Mouse (Mus musculus) MEL (cell line): Measurements from ENCODE around the gene Notch2. TPM values are rescaled to one million over a fixed set of nuclear protein-coding genes. Genes with fewer than 3 reads are reported as not detected.

Source experiments
- DNase-seq: peaks from one replicate; pipeline ENCODE4 v3.0.0; 2011; ENCODE audit warnings: low read depth, low spot score
- H3K27ac ChIP-seq: 2 replicates; pipeline ENCODE4 v1.5.1; 2012; ENCODE audit warnings: low read depth, mild to moderate bottlenecking, control low read depth, low read length, moderate library complexity; ENCODE audit not compliant: control insufficient read depth
- H3K27me3 ChIP-seq, 2 experiments: fragments of 150-350 bp in 1 of 2; sonication (generic) in 1 of 2; 2 replicates each; pipeline ENCODE4 v1.6.1; 2012; ENCODE audit warnings: low read length in 2 of 2, mild to moderate bottlenecking in 2 of 2, improper control_type of control experiment in 1 of 2, moderate library complexity in 1 of 2; ENCODE audit not compliant: insufficient read depth in 2 of 2, control insufficient read depth in 1 of 2
- H3K36me3 ChIP-seq, 2 experiments: 2 replicates each; pipeline ENCODE4 v1.6.1; 2012 to 2014; ENCODE audit warnings: low read length in 2 of 2, improper control_type of control experiment in 1 of 2, inconsistent platforms in 1 of 2, mild to moderate bottlenecking in 1 of 2; ENCODE audit not compliant: insufficient read depth in 2 of 2, control insufficient read depth in 1 of 2
- H3K4me1 ChIP-seq, 2 experiments: fragments of 150-350 bp in 1 of 2; sonication (generic) in 1 of 2; 2 replicates each; pipeline ENCODE4 v1.6.1; 2012; ENCODE audit warnings: low read length in 2 of 2, improper control_type of control experiment in 1 of 2, mild to moderate bottlenecking in 1 of 2; ENCODE audit not compliant: insufficient read depth in 2 of 2, control insufficient read depth in 1 of 2
- H3K4me3 ChIP-seq, 2 experiments: fragments of 150-350 bp in 1 of 2; sonication (generic) in 1 of 2; 2 replicates each; pipeline ENCODE4 v1.5.1; 2012; ENCODE audit warnings: low read depth in 2 of 2, low read length in 2 of 2, mild to moderate bottlenecking in 2 of 2, moderate library complexity in 2 of 2, control low read depth in 1 of 2, improper control_type of control experiment in 1 of 2; ENCODE audit not compliant: control insufficient read depth in 1 of 2, insufficient read depth in 1 of 2
- H3K79me2 ChIP-seq: 2 replicates; pipeline ENCODE4 v1.6.1; 2012; ENCODE audit warnings: mild to moderate bottlenecking, low read length, moderate library complexity; ENCODE audit not compliant: control insufficient read depth, poor library complexity, insufficient read depth
- H3K9ac ChIP-seq: 2 replicates; pipeline ENCODE4 v1.6.1; 2012; ENCODE audit warnings: low read depth, mild to moderate bottlenecking, control low read depth, low read length, moderate library complexity; ENCODE audit not compliant: control insufficient read depth, poor library complexity, severe bottlenecking
- H3K9me3 ChIP-seq: fragments of 150-350 bp; sonication (generic); replicated peaks from 2 replicates; pipeline ENCODE4 v1.6.1; 2012; ENCODE audit warnings: mild to moderate bottlenecking, low read length, improper control_type of control experiment, moderate library complexity; ENCODE audit not compliant: insufficient read depth
- BHLHE40 ChIP-seq: IDR thresholded peaks from 2 replicates; pipeline ENCODE4 v1.6.1; 2012; ENCODE audit warnings: low read depth, mild to moderate bottlenecking, inconsistent platforms, low read length, improper control_type of control experiment, borderline replicate concordance
- CTCF ChIP-seq, 3 experiments: IDR thresholded peaks in 2 of 3; conservative IDR thresholded peaks in 1 of 3; 2 replicates each; pipeline ENCODE4 v1.5.1; 2011 to 2012; ENCODE audit warnings: low read length in 3 of 3, low read depth in 2 of 3, mild to moderate bottlenecking in 2 of 3, improper control_type of control experiment in 1 of 3, inconsistent platforms in 1 of 3, mixed read lengths in 1 of 3, moderate library complexity in 1 of 3; ENCODE audit not compliant: control insufficient read depth in 1 of 3, insufficient read depth in 1 of 3, poor library complexity in 1 of 3, severe bottlenecking in 1 of 3
- ELF1 ChIP-seq: IDR thresholded peaks from 2 replicates; pipeline ENCODE4 v1.6.1; 2014; ENCODE audit warnings: low read depth, mild to moderate bottlenecking, inconsistent platforms, low read length, improper control_type of control experiment, moderate library complexity
- ETS1 ChIP-seq: IDR thresholded peaks from 2 replicates; pipeline ENCODE4 v1.6.1; 2012; ENCODE audit warnings: low read depth, mild to moderate bottlenecking, inconsistent platforms, low read length, improper control_type of control experiment, moderate library complexity
- HCFC1 ChIP-seq: IDR thresholded peaks from 2 replicates; pipeline ENCODE4 v1.6.1; 2012; ENCODE audit warnings: low read depth, mild to moderate bottlenecking, inconsistent platforms, low read length, improper control_type of control experiment, moderate library complexity
- KAT2A ChIP-seq: conservative IDR thresholded peaks from 2 replicates; pipeline ENCODE4 v1.6.1; 2012; ENCODE audit warnings: low read depth, low read length, improper control_type of control experiment, inconsistent platforms
- MAFK ChIP-seq: IDR thresholded peaks from 2 replicates; pipeline ENCODE4 v1.6.1; 2011; ENCODE audit warnings: low read depth, mild to moderate bottlenecking, low read length, improper control_type of control experiment, borderline replicate concordance
- MEF2A ChIP-seq: IDR thresholded peaks from 2 replicates; pipeline ENCODE4 v1.6.1; 2014; ENCODE audit warnings: low read depth, mild to moderate bottlenecking, inconsistent platforms, low read length, improper control_type of control experiment; ENCODE audit not compliant: poor library complexity, insufficient replicate concordance, severe bottlenecking; ENCODE audit errors: extremely low read depth
- MXI1 ChIP-seq: IDR thresholded peaks from 2 replicates; pipeline ENCODE4 v1.6.1; 2011; ENCODE audit warnings: mild to moderate bottlenecking, low read depth, low read length, improper control_type of control experiment
- MYC ChIP-seq: IDR thresholded peaks from 2 replicates; pipeline ENCODE4 v1.6.1; 2011; ENCODE audit warnings: low read depth, mild to moderate bottlenecking, low read length, improper control_type of control experiment, moderate library complexity
- NELFE ChIP-seq: IDR thresholded peaks from 2 replicates; pipeline ENCODE4 v1.6.1; 2011; ENCODE audit warnings: low read depth, low read length, improper control_type of control experiment
- POLR2A ChIP-seq, 2 experiments: IDR thresholded peaks; 2 replicates each; pipeline ENCODE4 v1.6.1; 2011 to 2012; ENCODE audit warnings: low read length in 2 of 2, mild to moderate bottlenecking in 2 of 2, control low read depth in 1 of 2, improper control_type of control experiment in 1 of 2, low read depth in 1 of 2, moderate library complexity in 1 of 2; ENCODE audit not compliant: control insufficient read depth in 1 of 2, insufficient read depth in 1 of 2, poor library complexity in 1 of 2
- RCOR1 ChIP-seq: IDR thresholded peaks from 2 replicates; pipeline ENCODE4 v1.6.1; 2012; ENCODE audit warnings: low read depth, mild to moderate bottlenecking, inconsistent platforms, low read length, improper control_type of control experiment
- TAL1 ChIP-seq: IDR thresholded peaks from 2 replicates; pipeline ENCODE4 v1.6.1; 2012; ENCODE audit warnings: mild to moderate bottlenecking, inconsistent platforms, low read length, moderate library complexity, mixed read lengths
- TBP ChIP-seq: IDR thresholded peaks from 2 replicates; pipeline ENCODE4 v1.8.0; 2011; ENCODE audit warnings: low read depth, low read length, improper control_type of control experiment
- USF2 ChIP-seq, 2 experiments: IDR thresholded peaks; 2 replicates each; pipeline ENCODE4 v1.6.1; 2011 to 2012; ENCODE audit warnings: improper control_type of control experiment in 2 of 2, low read length in 2 of 2, borderline replicate concordance in 1 of 2, inconsistent platforms in 1 of 2, low read depth in 1 of 2, mild to moderate bottlenecking in 1 of 2; ENCODE audit not compliant: insufficient read depth in 1 of 2
- ZC3H11A ChIP-seq: IDR thresholded peaks from 2 replicates; pipeline ENCODE4 v1.6.1; 2012; ENCODE audit warnings: low read depth, mild to moderate bottlenecking, inconsistent platforms, low read length, improper control_type of control experiment
- ZMIZ1 ChIP-seq: IDR thresholded peaks from 2 replicates; pipeline ENCODE4 v1.6.1; 2012; ENCODE audit warnings: low read depth, mild to moderate bottlenecking, inconsistent platforms, low read length, improper control_type of control experiment, moderate library complexity
- ZNF384 ChIP-seq: IDR thresholded peaks from 2 replicates; pipeline ENCODE4 v1.6.1; 2012; ENCODE audit warnings: low read depth, mild to moderate bottlenecking, inconsistent platforms, low read length, improper control_type of control experiment
- polyA plus RNA-seq, 2 experiments: library from polyadenylated mRNA; stranded (reverse) in 1 of 2; unstranded in 1 of 2; fragments of >175 nt in 1 of 2; fragments of >200 nt in 1 of 2; gene quantifications; 2 replicates each; pipeline versions ENCODE4 v1.2.1 to v1.2.4; 2012; ENCODE audit warnings: low replicate concordance in 2 of 2, low read depth in 1 of 2; ENCODE audit not compliant: insufficient read length in 2 of 2, insufficient read depth in 1 of 2, missing spikeins in 1 of 2
- total RNA-seq: library from RNA; depleted of rRNA; stranded (reverse); fragments of 300-350 nt; gene quantifications from 2 replicates; pipeline ENCODE4 v1.2.3, GENCODE M21; 2012

The Notch2 gene
- total and polyA plus RNA-seq, 3 experiments = 16.2 to 36.6 (median 16.6) TPM

GRCm38 (mm10) chr3:97978710-97979109 lies 34.6 kb upstream of the Notch2 start:
- Histone ChIP-seq H3K4me3 (no peak overlapping the region), H3K27me3 (no peaks in the 10 kb centered on the region), H3K36me3 (peaks cover 0 to 4% of the 10 kb centered on the region in 2 experiments; a peak in 1 of 4 replicates), H3K4me1 (peaks cover 2 to 10% of the 10 kb centered on the region in 2 experiments; a peak in 3 of 4 replicates), H3K79me2 (no peaks in the 10 kb centered on the region), H3K27ac (no peak overlapping the region), H3K9me3 (no peaks in the 10 kb centered on the region), H3K9ac (no peak overlapping the region)
- DNase-seq = peak; percentile 69
- 0 out of 2 replicates have a peak, but pooled peaks have one; percentile 12 for TF ChIP-seq ELF1
- TF ChIP-seq RCOR1 = peak; percentile 33; the same call in 1 of the 2 replicates
- no peak for TF ChIP-seq MEF2A
- TF ChIP-seq ETS1 = 0 out of 2 replicates have a peak, but pooled peaks have one; percentile 19

DNA sequence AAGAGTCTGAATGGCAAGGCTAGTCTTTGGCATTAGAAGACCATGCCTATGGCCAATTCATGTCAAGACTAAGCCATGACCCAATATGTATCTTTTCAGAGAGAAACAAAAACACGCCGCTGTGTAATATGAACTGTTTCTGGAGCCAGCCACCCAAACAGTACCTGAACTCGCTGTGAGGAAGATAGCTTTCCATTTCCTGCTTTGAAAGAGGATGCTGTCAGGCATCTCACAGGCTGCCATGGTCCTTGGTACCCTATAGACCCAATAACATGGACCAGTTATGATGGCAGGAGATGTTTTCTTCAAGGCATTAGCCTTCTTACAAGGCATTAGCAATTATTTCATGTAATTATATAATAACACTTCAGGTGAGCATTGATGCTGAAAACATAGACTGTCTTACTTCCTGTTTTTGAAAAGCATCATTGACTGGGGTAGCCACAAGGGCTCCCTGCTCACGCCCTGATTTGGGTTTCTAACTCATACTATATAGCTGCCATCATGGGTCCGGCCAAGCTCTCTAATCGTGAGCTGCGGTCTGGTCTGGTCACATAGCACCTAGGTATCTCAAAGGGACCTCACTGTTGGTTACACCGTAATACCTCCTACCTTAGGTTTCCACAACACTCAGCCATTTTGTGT lies 32.5 kb upstream of the Notch2 start:
- Histone ChIP-seq H3K36me3 (peaks cover 0 to 4% of the 10 kb centered on the region in 2 experiments; a peak in 1 of 4 replicates), H3K27me3 (no peaks in the 10 kb centered on the region), H3K27ac (no peak overlapping the region), H3K4me1 (peaks cover 2 to 10% of the 10 kb centered on the region in 2 experiments; a peak in 3 of 4 replicates), H3K4me3 (no peak overlapping the region), H3K9me3 (no peaks in the 10 kb centered on the region), H3K9ac (no peak overlapping the region), H3K79me2 (no peaks in the 10 kb centered on the region)
- no peak for DNase-seq
- TF ChIP-seq ZNF384 = no peak
- TF ChIP-seq POLR2A (IDR thresholded peaks at IDR 0.05; ENCODE audit: control insufficient read depth in 1 of 2, insufficient read depth in 1 of 2, low read depth in 1 of 2, low read length in 2 of 2, poor library complexity in 1 of 2) = no peak
- no peak for TF ChIP-seq BHLHE40
- TF ChIP-seq MAFK = no peak
- no peak for TF ChIP-seq TBP
- no peak for TF ChIP-seq TAL1
- no peak for TF ChIP-seq MXI1
- no peak for TF ChIP-seq ZMIZ1
- no peak for TF ChIP-seq ZC3H11A
- no peak for TF ChIP-seq USF2 (IDR thresholded peaks at IDR 0.05; ENCODE audit: borderline replicate concordance in 1 of 2, insufficient read depth in 1 of 2, low read depth in 1 of 2, low read length in 2 of 2)
- no peak for TF ChIP-seq KAT2A
- TF ChIP-seq RCOR1 = no peak
- TF ChIP-seq MYC = no peak
- no peak for TF ChIP-seq CTCF (IDR thresholded peaks at IDR 0.05 in 2 of 3, conservative IDR thresholded peaks at IDR 0.05 in 1 of 3; ENCODE audit: control insufficient read depth in 1 of 3, insufficient read depth in 1 of 3, low read depth in 2 of 3, low read length in 3 of 3, poor library complexity in 1 of 3, severe bottlenecking in 1 of 3)
- no peak for TF ChIP-seq MEF2A
- TF ChIP-seq NELFE = no peak
- no peak for TF ChIP-seq HCFC1
